Mouse (Mus musculus) thymus, adult 2 months (tissue): ENCODE data around the gene Gm3646. TPM values are rescaled to one million over a fixed set of nuclear protein-coding genes. Genes with fewer than 3 reads are reported as not detected.

Source experiments
- DNase-seq: peaks from one replicate; pipeline ENCODE4 v3.0.0; 2021
- H3K27ac ChIP-seq: fragments of 200-500 bp; 2 replicates; pipeline ENCODE4 v1.5.1; 2012; ENCODE audit warnings: low read length, control low read depth; ENCODE audit not compliant: control insufficient read depth, insufficient read depth
- H3K27me3 ChIP-seq: fragments of 200-500 bp; 2 replicates; pipeline ENCODE4 v1.6.1; 2012; ENCODE audit warnings: mild to moderate bottlenecking, low read length, moderate library complexity, mixed read lengths; ENCODE audit not compliant: control insufficient read depth, insufficient read depth
- H3K36me3 ChIP-seq: fragments of 200-500 bp; 2 replicates; pipeline ENCODE4 v1.6.1; 2012; ENCODE audit warnings: mild to moderate bottlenecking, low read length, moderate library complexity; ENCODE audit not compliant: control insufficient read depth, insufficient read depth
- H3K4me1 ChIP-seq: fragments of 200-500 bp; replicated peaks from 2 replicates; pipeline ENCODE4 v1.6.1; 2012; ENCODE audit warnings: low read length; ENCODE audit not compliant: control insufficient read depth, insufficient read depth
- H3K4me3 ChIP-seq: fragments of 200-500 bp; 2 replicates; pipeline ENCODE4 v1.5.1; 2012; ENCODE audit warnings: mild to moderate bottlenecking, low read length, control low read depth, moderate library complexity; ENCODE audit not compliant: control insufficient read depth, insufficient read depth
- CTCF ChIP-seq: fragments of 200-500 bp; IDR thresholded peaks from 2 replicates; pipeline ENCODE4 v1.5.1; 2012; ENCODE audit warnings: mild to moderate bottlenecking, control low read depth, low read length, moderate library complexity, borderline replicate concordance; ENCODE audit not compliant: control insufficient read depth, poor library complexity, insufficient read depth; ENCODE audit errors: extremely low read depth
- POLR2A ChIP-seq: fragments of 200-500 bp; IDR thresholded peaks from 2 replicates; pipeline ENCODE4 v1.6.1; 2012; ENCODE audit warnings: mild to moderate bottlenecking, low read length, control low read depth, moderate library complexity; ENCODE audit not compliant: control insufficient read depth, poor library complexity, insufficient read depth; ENCODE audit errors: extremely low read depth
- WGBS: fragments of 180-500 bp; shearing (Covaris S2); methylation state at CpG from one replicate; pipeline ENCODE4 v1.1.7; 2018; 5-methylcytosine and 5-hydroxymethylcytosine counted together
- polyA plus RNA-seq: library from polyadenylated mRNA; depleted of rRNA; stranded (reverse); fragments of >200 nt; gene quantifications from 2 replicates; pipeline ENCODE4 v1.2.3, GENCODE M21; 2012

Gene Gm3646
- polyA plus RNA-seq, 1 experiment, result not detected

GRCm38 (mm10) chr1:39839838-39840237 is 34.7 kb upstream of the Gm3646 start:
- DNase-seq, result no peak
- Histone ChIP-seq H3K36me3 (no peaks in the 10 kb centered on the region), H3K4me1 (peaks cover 30% of the 10 kb centered on the region), H3K4me3 (no peak overlapping the region), H3K27me3 (no peaks in the 10 kb centered on the region), H3K27ac (no peak overlapping the region)
- TF ChIP-seq POLR2A (no peak), CTCF (no peak)
- WGBS, result 69% methylated on average over 8 of the region's 8 CpGs

- TF ChIP-seq POLR2A (no peak), CTCF (no peak)
- H3K36me3 ChIP-seq, result no peaks in the 10 kb centered on the region
- H3K27me3 ChIP-seq, result no peaks in the 10 kb centered on the region
- no peak for DNase-seq
- H3K4me3 ChIP-seq, result no peak overlapping the region
- peaks cover 30% of the 10 kb centered on the region for H3K4me1 ChIP-seq
- WGBS, result 78% methylated on average over 10 of the region's 10 CpGs
- H3K27ac ChIP-seq, result no peak overlapping the region
Measured at GRCm38 (mm10) chr1:39839217-39839616, 34.1 kb upstream of the Gm3646 start.

- no peak overlapping the region for H3K27ac ChIP-seq
- H3K36me3 ChIP-seq, result no peaks in the 10 kb centered on the region
- 90% methylated on average over 12 of the region's 12 CpGs for WGBS
- no peak overlapping the region for H3K4me3 ChIP-seq
- no peaks in the 10 kb centered on the region for H3K27me3 ChIP-seq
- no peak for TF ChIP-seq POLR2A
- TF ChIP-seq CTCF, result no peak
- H3K4me1 ChIP-seq, result peaks cover 26% of the 10 kb centered on the region
- DNase-seq, result no peak
Measured at GRCm38 (mm10) chr1:39838487-39839169, 33.5 kb upstream of the Gm3646 start.

- no peaks in the 10 kb centered on the region for H3K36me3 ChIP-seq
- no peak for DNase-seq
Measured at GRCm38 (mm10) chr1:39831594-39832039, 26.5 kb upstream of the Gm3646 start.

GRCm38 (mm10) chr1:39830786-39831593 is 25.9 kb upstream of the Gm3646 start:
- Histone ChIP-seq H3K36me3 (no peaks in the 10 kb centered on the region), H3K27me3 (no peaks in the 10 kb centered on the region), H3K4me3 (no peak overlapping the region), H3K4me1 (no peaks in the 10 kb centered on the region), H3K27ac (no peak overlapping the region)
- no peak for DNase-seq
- 95% methylated on average over 11 of the region's 11 CpGs for whole genome bisulfite sequencing
- TF ChIP-seq CTCF (no peak), POLR2A (no peak)

More at GRCm38 (mm10) chr1:39831594-39832039, 26.5 kb upstream of the Gm3646 start:
- Histone ChIP-seq H3K27ac (no peak overlapping the region), H3K27me3 (no peaks in the 10 kb centered on the region), H3K4me1 (no peaks in the 10 kb centered on the region), H3K4me3 (no peak overlapping the region)
- WGBS, result 93% methylated on average over 4 of the region's 4 CpGs
- TF ChIP-seq CTCF, result no peak
- TF ChIP-seq POLR2A, result no peak

GRCm38 (mm10) chr1:39824902-39825301 is 19.8 kb upstream of the Gm3646 start:
- Histone ChIP-seq H3K4me3 (no peak overlapping the region), H3K36me3 (no peaks in the 10 kb centered on the region), H3K27ac (no peak overlapping the region), H3K27me3 (no peaks in the 10 kb centered on the region), H3K4me1 (no peaks in the 10 kb centered on the region)
- no peak for TF ChIP-seq CTCF
- TF ChIP-seq POLR2A, result no peak
- DNase-seq, result no peak
- WGBS, result 59% methylated on average over 4 of the region's 4 CpGs
